9 mouse cellular contexts compared by ENCODE assay signal in the genomic region with DNA sequence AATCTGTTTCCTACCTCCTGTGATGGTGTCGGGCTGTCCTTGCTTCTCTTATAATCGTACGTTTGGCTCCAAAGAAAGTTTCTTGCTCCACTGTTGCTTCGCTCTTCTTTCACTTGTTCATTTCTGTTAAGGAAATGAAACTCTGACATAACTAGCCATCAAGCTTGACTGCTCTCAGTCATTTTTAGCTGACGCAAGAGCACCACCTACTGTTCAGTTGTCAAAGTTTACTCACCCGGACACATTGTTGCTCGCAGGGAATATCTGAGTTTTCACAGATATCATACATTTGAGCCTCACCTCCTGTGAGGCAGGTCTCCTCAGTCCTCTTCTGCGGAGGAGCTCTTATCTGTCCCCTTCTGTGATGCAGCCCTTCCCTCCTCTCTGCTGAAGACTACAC. TPM values are rescaled to one million over a fixed set of nuclear protein-coding genes. Genes with fewer than 3 reads are reported as not detected.
A peak's percentile ranks its signal among the peaks of the same experiment; 100 is the strongest.
DNase-seq lines count a peak whose midpoint lies in the region; ATAC-seq and TF ChIP-seq lines count a peak whose summit lies in the region.
"Had no signal": no experiment of that assay in that cellular context is flagged by ENCODE, and none has a peak within 500 bp of the region (broad histone marks: within the 10 kb centered on the region; RNA-seq: fewer than 3 reads in every experiment).

No protein-coding gene starts in this region.

- DNase-seq in kidney, adult 2 months: peak; percentile 73
- DNase-seq in MN1 (ENCODE audit: low spot score): peak; percentile 67
- DNase-seq in cerebellum, postnatal 10 days: peak; percentile 69 to 76
- DNase-seq in heart, postnatal 4 days: peak; percentile 77
- peak; percentile 33 for DNase-seq in left cerebral cortex, postnatal 4 days
- no peak for DNase-seq in testis, postnatal 10 days (ENCODE audit: low spot score)

- intact Hi-C loops in left cerebral cortex, postnatal 4 days (cut with DNase I): no loop called here

- no peak overlapping the region for H3K9ac ChIP-seq in kidney, embryonic 15.5 days
- H3K9ac ChIP-seq: neural tube, embryonic 12.5 days had no signal

- no peaks in the 10 kb centered on the region for H3K9me3 ChIP-seq in kidney, embryonic 15.5 days (replicated peaks)
- H3K9me3 ChIP-seq: neural tube, embryonic 12.5 days had no signal

- no peaks in the 10 kb centered on the region for H3K4me1 ChIP-seq in kidney, adult 2 months (ENCODE audit: control insufficient read depth, insufficient read depth, low read length)
- no peaks in the 10 kb centered on the region for H3K4me1 ChIP-seq in kidney, embryonic 15.5 days
- H3K4me1 ChIP-seq: neural tube, embryonic 12.5 days had no signal

- no peaks in the 10 kb centered on the region for H3K27me3 ChIP-seq in kidney, adult 2 months (replicated peaks; ENCODE audit: control insufficient read depth, insufficient read depth, low read length)
- no peaks in the 10 kb centered on the region for H3K27me3 ChIP-seq in kidney, embryonic 15.5 days
- H3K27me3 ChIP-seq: neural tube, embryonic 12.5 days had no signal

- no peak overlapping the region for H3K4me3 ChIP-seq in kidney, adult 2 months (ENCODE audit: insufficient read depth, low read depth, low read length)
- no peak overlapping the region for H3K4me3 ChIP-seq in kidney, embryonic 15.5 days (replicated peaks)
- H3K4me3 ChIP-seq: neural tube, embryonic 12.5 days had no signal

- H3K36me3 ChIP-seq in kidney, adult 2 months (ENCODE audit: control insufficient read depth, insufficient read depth, low read length): peaks cover 3% of the 10 kb centered on the region; the same call in 1 of the 2 replicates
- H3K36me3 ChIP-seq in kidney, embryonic 15.5 days: peaks cover 86% of the 10 kb centered on the region

- no peak overlapping the region for H3K4me2 ChIP-seq in kidney, embryonic 15.5 days
- H3K4me2 ChIP-seq: neural tube, embryonic 12.5 days had no signal

- no peak overlapping the region for H3K27ac ChIP-seq in kidney, adult 2 months (ENCODE audit: insufficient read depth, low read depth, low read length)
- H3K27ac ChIP-seq in kidney, embryonic 15.5 days: no peak overlapping the region
- H3K27ac ChIP-seq: neural tube, embryonic 12.5 days had no signal

- peak; percentile 42 for TF ChIP-seq CTCF in kidney, adult 2 months (conservative IDR thresholded peaks at IDR 0.05; ENCODE audit: insufficient read depth, insufficient read length, low read depth, low read length)

- no peak for TF ChIP-seq POLR2A in kidney, adult 2 months (IDR thresholded peaks at IDR 0.05; ENCODE audit: low read depth, low read length)

- 44% methylated on average over 8 of the region's 8 CpGs for WGBS in kidney, adult 2 months
- WGBS in kidney, embryonic 15.5 days: 63% methylated on average over 8 of the region's 8 CpGs

- ATAC-seq in kidney, embryonic 15.5 days (replicated peaks; ENCODE audit: low FRiP score): no peak
- ATAC-seq in neutrophil, adult 5-6 weeks (ENCODE audit: extremely low read depth, insufficient number of reproducible peaks, low FRiP score, poor library complexity, severe bottlenecking): peak; percentile 73

RNA-seq across cellular contexts. Expression of a gene that starts 44.8 kb away (rescaled TPM):
- 41.2 and 42.7 TPM in 2 replicates for polyA plus RNA-seq in kidney, adult 2 months (2012; rRNA removed)
- 19.7 and 19.8 TPM in 2 replicates for polyA plus RNA-seq in kidney, embryonic 15.5 days (2015; fragmentation: Nextera tagmentation; extraction: Ambion mirVana)
- 10 to 100 TPM; 55.2 to 57.8 TPM for total RNA-seq in heart, postnatal 4 days (2021)
- total RNA-seq in left cerebral cortex, postnatal 4 days (2021): 10 to 100 TPM; 50.7 to 54.5 TPM
- total RNA-seq in neutrophil, adult 5-6 weeks (2017): 0.25 TPM in 1 of 2 replicates, not detected in the other

Comparison
In these comparisons a context has a peak if more than half of its experiments do, and no peak if none do; other contexts are left out.
1. RNA of a gene that starts 44.8 kb away (total RNA-seq): 55.2 to 57.8 TPM in heart, postnatal 4 days and 50.7 to 54.5 TPM in left cerebral cortex, postnatal 4 days; 0.25 TPM in neutrophil, adult 5-6 weeks; every median in the first group is over 10 times any median in the second.